Mouse (Mus musculus) forebrain, embryonic 15.5 days (tissue): ENCODE results near the gene Rrh. TPM values are rescaled to one million over a fixed set of nuclear protein-coding genes. Genes with fewer than 3 reads are reported as not detected.
"Not testable (repeated sequence)": the region's sequence is repeated elsewhere in the genome, so short reads cannot be mapped to it uniquely, and the experiment has no call there.

Source experiments
- ATAC-seq: fragments of 200-750 bp; cut with Nextera tagmentation; replicated peaks from 2 replicates; pipeline ENCODE4 v1.8.0; 2017; ENCODE audit warnings: mild to moderate bottlenecking, moderate TSS enrichment, moderate library complexity
- H3K27ac ChIP-seq: fragments of 300-500 bp; sonication (generic); replicated peaks from 2 replicates; pipeline ENCODE4 v1.5.1; 2015; ENCODE audit warnings: mild to moderate bottlenecking, inconsistent platforms
- H3K27me3 ChIP-seq: fragments of 300-500 bp; sonication (generic); 2 replicates; pipeline ENCODE4 v1.6.1; 2015; ENCODE audit warnings: inconsistent platforms
- H3K36me3 ChIP-seq: fragments of 300-500 bp; sonication (generic); 2 replicates; pipeline ENCODE4 v1.6.1; 2015; ENCODE audit warnings: mild to moderate bottlenecking, inconsistent platforms
- H3K4me1 ChIP-seq: fragments of 300-500 bp; sonication (generic); 2 replicates; pipeline ENCODE4 v1.6.1; 2015; ENCODE audit warnings: inconsistent platforms
- H3K4me2 ChIP-seq: fragments of 300-500 bp; sonication (generic); replicated peaks from 2 replicates; pipeline ENCODE4 v1.6.1; 2015; ENCODE audit warnings: mild to moderate bottlenecking, inconsistent platforms
- H3K4me3 ChIP-seq: fragments of 300-500 bp; sonication (generic); 2 replicates; pipeline ENCODE4 v1.5.1; 2015; ENCODE audit warnings: mild to moderate bottlenecking, inconsistent platforms
- H3K9ac ChIP-seq: fragments of 300-500 bp; sonication (generic); replicated peaks from 2 replicates; pipeline ENCODE4 v1.6.1; 2015; ENCODE audit warnings: mild to moderate bottlenecking, inconsistent platforms
- H3K9me3 ChIP-seq: fragments of 300-500 bp; sonication (generic); 2 replicates; pipeline ENCODE4 v1.6.1; 2016; ENCODE audit warnings: inconsistent platforms
- WGBS: fragments of 180-500 bp; shearing (Covaris S2); methylation state at CpG from one replicate; pipeline ENCODE4 v1.1.7; 2015; ENCODE audit warnings: mixed read lengths; 5-methylcytosine and 5-hydroxymethylcytosine counted together
- polyA plus RNA-seq: library from polyadenylated mRNA; unstranded; fragments of >200 nt; fragmentation: Nextera tagmentation; extraction: Ambion mirVana; gene quantifications from 2 replicates; pipeline ENCODE4 v1.2.1, GENCODE M21; 2015

Gene Rrh
- polyA plus RNA-seq, 1 experiment from 2014 or later, result 0.23 TPM

DNA sequence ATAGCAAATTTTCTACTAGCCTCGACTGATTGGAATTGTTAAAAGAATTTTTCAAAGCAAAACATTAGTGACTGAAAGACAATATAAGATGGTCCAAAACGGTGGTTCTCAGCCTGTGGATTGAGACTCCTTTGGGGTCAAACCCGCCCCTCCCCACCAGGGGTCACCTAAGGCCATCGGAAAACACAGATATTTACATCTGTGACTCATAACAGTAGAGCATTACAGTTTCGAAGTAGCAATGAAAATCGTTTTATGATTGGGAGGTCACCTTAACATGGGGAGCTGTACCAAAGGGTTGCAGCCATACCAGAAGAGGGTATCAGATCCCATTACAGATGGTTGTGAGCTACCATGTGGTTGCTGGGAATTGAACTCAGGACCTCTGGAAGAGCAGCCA is 51.2 kb downstream of the Rrh start:
- H3K4me2 ChIP-seq, result no peak overlapping the region
- 87% methylated on average over 6 of the region's 6 CpGs for WGBS
- no peaks in the 10 kb centered on the region for H3K9me3 ChIP-seq
- H3K4me3 ChIP-seq, result no peak overlapping the region
- H3K9ac ChIP-seq, result no peak overlapping the region
- no peaks in the 10 kb centered on the region for H3K4me1 ChIP-seq
- no peak overlapping the region for H3K27ac ChIP-seq
- no peaks in the 10 kb centered on the region for H3K27me3 ChIP-seq
- ATAC-seq, result no peak
- no peaks in the 10 kb centered on the region for H3K36me3 ChIP-seq

DNA sequence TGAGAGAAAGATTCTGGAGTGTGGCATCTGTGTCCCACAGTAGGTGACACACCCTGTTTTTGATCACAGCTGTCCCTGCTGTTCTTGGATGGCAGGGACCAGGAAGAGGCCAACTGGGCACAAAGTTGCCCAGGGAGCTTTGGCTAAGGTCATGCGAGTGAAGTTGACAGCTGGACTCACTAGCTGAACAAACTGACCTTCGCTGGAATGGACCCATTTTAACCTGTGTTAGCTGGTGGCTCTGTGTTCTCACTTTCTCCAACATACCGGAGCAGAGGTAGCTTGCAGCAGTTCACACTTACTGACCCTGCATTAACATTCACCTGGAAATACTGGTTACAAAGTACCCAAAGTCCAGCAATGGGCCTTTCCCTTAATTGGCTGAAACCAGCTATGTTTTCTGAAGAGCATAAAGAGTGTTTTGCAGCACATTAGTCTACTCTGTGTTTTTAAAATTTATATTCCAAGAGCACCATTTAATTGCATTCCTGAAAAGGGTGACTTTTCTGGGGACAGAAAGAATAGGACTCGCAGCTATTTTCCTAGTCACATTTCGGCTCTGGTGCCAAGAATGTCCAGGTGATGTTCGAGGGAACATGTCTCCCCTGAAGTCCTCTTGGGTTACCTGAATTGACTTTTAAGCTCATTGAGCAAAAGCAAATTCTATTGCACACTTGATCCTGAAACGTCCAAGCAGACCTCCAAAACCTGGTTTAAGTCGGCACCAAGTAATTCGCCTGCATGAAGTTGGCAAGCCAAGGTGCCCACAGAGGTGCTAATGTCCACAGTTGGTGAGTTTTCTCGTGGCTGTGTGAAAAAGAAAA is 55.2 kb downstream of the Rrh start:
- Histone ChIP-seq H3K9ac (no peak overlapping the region), H3K4me1 (no peaks in the 10 kb centered on the region), H3K36me3 (no peaks in the 10 kb centered on the region), H3K27me3 (no peaks in the 10 kb centered on the region), H3K4me2 (no peak overlapping the region), H3K4me3 (no peak overlapping the region), H3K9me3 (no peaks in the 10 kb centered on the region), H3K27ac (no peak overlapping the region)
- WGBS, result 86% methylated on average over 10 of the region's 10 CpGs
- no peak for ATAC-seq

DNA sequence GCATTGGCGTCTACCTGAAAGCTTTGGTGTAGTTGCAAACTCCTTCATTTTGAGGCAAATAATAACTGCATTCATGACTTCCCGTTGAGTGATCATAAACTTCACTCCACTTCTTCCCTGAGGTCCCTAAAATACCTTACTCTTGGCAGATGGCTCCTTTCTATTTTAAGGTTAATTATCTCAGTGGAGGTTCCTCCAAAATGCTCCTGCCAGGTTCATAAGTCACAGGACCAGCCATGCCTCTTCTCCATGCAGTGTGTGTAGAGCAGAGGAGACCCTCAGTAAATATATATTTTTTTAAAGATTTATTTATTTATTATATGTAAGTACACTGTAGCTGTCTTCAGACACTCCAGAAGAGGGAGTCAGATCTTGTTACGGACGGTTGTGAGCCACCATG is 56.3 kb downstream of the Rrh start:
- Histone ChIP-seq H3K4me3 (no peak overlapping the region), H3K27me3 (no peaks in the 10 kb centered on the region), H3K27ac (no peak overlapping the region), H3K9me3 (no peaks in the 10 kb centered on the region), H3K36me3 (no peaks in the 10 kb centered on the region), H3K9ac (no peak overlapping the region), H3K4me1 (no peaks in the 10 kb centered on the region), H3K4me2 (no peak overlapping the region)
- 83% methylated on average over 4 of the region's 4 CpGs for WGBS
- no peak for ATAC-seq

DNA sequence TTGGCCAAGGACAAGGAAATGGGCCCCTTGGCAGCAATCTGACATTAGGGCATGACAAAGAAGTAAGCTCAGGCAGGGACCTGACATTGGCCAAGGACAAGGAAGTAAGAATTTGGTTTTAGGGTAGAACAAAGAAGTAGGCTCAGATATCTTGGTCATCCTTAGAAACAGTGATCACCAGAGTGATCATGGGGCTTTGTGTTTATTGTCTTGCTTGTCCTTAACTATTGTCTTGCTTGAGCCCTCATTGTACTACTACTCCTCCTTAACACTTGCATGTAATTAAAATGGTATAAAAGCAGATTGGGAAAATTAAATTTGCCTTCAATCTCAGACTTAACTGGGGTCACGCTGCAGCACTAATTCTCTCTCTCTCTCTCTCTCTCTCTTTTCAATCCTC is 64.8 kb downstream of the Rrh start:
- not testable (repeated sequence) for ATAC-seq, H3K4me2 ChIP-seq, H3K27me3 ChIP-seq, H3K4me3 ChIP-seq, H3K36me3 ChIP-seq, H3K27ac ChIP-seq, H3K9me3 ChIP-seq, H3K9ac ChIP-seq
- H3K4me1 ChIP-seq, result peaks cover 12% of the 10 kb centered on the region
- 88% methylated on average over 1 of the region's 1 CpGs for WGBS

DNA sequence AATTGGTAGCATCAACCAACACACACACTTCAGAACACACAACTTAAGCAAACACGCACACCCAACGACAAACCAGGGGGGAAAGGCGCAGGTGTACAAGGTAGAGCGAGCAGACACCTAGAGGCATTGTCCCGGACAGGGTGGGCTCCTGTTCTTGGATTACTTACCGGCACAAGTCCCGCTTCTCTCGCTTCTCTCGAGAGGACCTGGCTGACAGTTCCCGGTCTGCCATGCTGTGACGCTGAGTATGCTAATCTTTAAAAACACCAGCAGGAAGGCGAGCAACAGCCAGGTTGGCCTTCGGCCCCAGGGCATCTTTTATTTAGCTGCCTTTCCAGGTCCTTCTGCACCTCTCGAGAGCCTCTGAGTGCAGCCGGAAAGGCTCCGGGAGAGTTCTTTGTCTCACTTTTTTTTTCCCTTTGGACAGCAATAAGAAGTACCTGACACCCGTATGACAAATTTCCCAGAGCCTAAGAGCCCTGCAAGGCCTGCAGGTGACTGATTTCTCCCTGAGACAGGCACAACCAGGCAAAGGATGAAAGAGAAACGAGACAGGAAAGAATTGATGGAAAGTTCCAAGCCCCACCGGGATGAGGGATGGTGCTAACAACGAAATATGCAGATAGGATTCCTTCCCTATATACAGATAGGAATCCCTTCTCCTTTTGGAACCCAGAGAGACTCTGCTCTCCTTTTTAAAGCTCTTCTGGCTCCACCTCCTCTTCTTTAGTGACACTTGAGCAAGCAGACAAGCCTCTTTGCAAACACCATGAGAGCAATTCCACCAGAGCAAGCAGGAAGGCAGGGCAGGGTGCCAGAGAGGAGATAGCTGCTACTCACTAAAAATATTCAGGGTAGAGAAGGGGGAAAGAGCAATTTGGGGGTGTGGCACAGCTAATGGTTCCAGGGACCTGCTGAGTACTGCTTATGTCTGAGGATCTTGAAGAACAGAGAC is 67.5 kb downstream of the Rrh start, which contains the start of gene Egf:
Gene Egf, minus strand, starts transcription at position 667 of the 955 bp plus-strand sequence.
- Histone ChIP-seq H3K27me3 (no peaks in the 10 kb centered on the region), H3K4me2 (peak within 1 kb of the TSS; percentile 56), H3K36me3 (no peaks in the 10 kb centered on the region), H3K9ac (peak within 1 kb of the TSS; percentile 25), H3K4me1 (peaks cover 12% of the 10 kb centered on the region), H3K9me3 (no peaks in the 10 kb centered on the region), H3K4me3 (peak within 1 kb of the TSS; percentile 32), H3K27ac (no peak within 1 kb of the TSS)
- WGBS, result 9% methylated on average over 20 of the region's 20 CpGs
- ATAC-seq, result no peak; the same call in 1 of the 2 replicates

Other genes with a start within 250 kb of the Rrh start
- gene Egf, start 67.3 kb downstream of the Rrh start, polyA plus RNA-seq, result 1.8 and 2.2 TPM in 2 replicates
- not detected in 2 replicates for gene Lrit3, start 18.6 kb downstream of the Rrh start, polyA plus RNA-seq
- 49.3 and 57.8 TPM in 2 replicates for gene Gar1, start 8.8 kb upstream of the Rrh start, polyA plus RNA-seq
- 0.23 and 0.28 TPM in 2 replicates for gene Cfi, start 13.3 kb upstream of the Rrh start, polyA plus RNA-seq
- gene Pla2g12a, start 56.0 kb upstream of the Rrh start, polyA plus RNA-seq, result 32.2 and 32.3 TPM in 2 replicates
- 30.8 and 33.4 TPM in 2 replicates for gene Casp6, start 78.8 kb upstream of the Rrh start, polyA plus RNA-seq
- 6.0 and 7.6 TPM in 2 replicates for gene Mcub, start 147.6 kb upstream of the Rrh start, polyA plus RNA-seq
- gene Sec24b, start 239.0 kb upstream of the Rrh start, polyA plus RNA-seq, result 26.8 and 27.9 TPM in 2 replicates